Mouse (Mus musculus) kidney, adult 9 months (tissue): ENCODE measurements around the gene Ube2e1.
"Not testable (repeated sequence)": the region's sequence is repeated elsewhere in the genome, so short reads cannot be mapped to it uniquely, and the experiment has no call there.

Experiments
- DNase-seq: peaks from one replicate; pipeline ENCODE4 v3.0.0; 2022

The Ube2e1 gene

DNA sequence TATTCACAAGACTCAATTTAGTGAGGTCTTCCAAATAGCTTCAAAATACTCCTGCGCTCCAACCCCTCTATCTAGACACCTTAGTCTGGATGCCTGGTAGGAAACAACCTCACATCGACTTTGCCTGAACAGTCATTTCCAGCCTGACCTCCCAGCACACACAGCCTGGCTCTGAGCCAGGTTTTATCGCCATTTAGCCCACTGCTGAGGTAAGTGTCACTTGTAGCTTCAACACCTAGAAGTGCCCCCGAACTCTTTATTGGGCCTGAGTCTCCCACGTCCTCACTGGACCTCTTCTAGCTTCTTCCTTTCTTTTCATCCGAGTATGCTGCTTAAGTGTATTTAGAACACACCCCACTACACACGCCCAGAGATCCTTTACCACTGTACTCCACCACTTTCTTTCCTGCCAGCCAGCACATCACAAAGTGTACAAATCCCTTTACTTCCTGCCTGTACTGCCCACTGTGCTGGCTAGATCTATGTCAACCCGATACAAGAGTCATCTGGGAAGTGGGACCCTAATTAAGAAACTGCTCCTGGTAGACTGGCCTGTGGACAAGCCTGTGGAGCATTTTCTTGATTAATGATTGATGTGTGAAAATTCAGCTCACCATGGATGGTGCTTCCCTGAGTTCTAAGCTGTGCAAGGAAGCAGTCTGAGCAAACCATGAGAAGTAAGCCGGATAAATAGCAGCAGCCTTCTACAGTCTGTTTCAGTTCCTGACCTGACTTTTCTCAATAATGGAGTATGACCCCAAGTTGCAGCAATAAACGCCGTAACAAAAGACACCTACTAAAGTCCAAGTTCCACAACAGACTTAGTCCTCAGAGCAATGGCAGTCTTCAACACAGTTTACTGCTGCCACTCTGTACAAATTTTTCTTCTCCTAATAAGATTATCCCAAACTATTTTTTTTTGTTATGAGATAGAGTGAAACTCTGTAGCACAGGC is 13.9 kb downstream of the Ube2e1 start:
- no peak for DNase-seq

DNA sequence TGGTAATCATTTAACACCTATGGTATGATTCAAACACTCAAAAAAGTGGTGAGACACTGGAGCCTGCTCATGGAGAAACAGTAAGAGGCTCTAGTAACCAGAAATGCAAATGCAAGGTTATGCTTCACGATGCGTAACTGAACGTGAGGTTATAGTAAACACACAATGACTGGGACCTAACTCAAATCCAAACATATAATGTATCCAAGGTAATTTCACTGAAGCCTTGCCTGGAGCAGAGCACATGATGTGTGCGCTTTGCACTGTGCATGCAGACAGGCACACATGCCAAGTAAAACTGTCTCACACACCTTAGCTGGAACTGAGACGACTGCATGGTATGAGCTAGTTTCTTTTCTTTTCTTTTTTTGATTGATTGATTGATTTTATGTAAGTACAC is 27.5 kb downstream of the Ube2e1 start:
- no peak for DNase-seq

DNA sequence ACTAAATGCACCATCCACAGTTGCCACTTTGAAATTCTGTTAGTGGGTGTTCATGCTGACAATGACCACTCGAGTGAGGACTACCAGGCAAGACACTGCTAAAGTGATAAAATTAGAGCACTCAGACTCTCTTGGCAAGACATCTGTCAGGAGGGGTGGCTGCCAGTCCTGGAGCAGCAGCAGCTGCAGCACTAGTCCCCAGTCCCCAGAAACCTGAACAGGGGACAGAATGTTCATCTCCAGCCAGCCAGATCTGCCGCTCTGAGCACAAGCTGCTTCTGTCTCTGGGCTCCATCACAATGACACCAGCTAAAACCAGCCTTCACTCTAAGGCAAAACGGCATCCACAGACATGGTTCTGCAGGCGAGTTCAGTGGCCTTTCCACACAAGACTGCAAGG is 28.4 kb downstream of the Ube2e1 start:
- DNase-seq: no peak

DNA sequence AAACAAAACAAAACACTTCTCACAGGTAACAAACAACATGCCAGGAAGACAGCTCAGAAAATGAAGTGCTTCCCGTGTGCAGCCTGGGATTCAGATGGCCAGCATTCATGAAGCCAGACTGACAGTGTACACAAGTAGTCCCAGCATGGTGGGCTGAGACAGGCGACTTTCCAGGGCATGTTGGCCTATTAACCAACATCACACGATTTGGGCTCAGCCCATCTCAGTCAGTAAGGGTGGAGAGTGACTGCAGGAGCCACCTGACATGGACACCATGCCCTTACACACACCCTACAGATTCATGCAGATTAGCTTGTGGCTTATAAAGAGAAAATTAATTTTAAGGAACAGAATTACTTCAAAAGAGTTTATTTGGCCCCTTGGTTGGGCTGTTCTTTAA is 28.9 kb downstream of the Ube2e1 start:
- no peak for DNase-seq

DNA sequence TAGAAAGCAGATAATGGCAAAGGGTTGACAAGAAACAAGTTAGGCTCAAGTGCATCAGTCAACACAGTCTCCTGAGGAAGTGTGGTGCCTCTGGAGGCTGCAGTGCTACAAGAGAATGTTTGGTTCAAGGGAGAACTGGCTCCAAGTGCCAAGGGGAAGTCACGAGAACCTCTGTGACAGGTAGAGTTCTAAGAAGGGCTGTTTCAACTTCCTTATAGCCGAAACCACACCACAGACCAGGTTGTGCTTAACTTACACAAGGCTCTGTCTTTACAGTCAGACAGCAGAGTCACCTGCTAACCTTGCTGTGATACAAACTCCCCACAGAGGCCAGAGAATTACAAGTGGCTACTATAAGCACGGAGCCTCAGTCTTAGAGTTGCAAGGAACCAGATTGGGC is 30.1 kb downstream of the Ube2e1 start:
- no peak for DNase-seq

DNA sequence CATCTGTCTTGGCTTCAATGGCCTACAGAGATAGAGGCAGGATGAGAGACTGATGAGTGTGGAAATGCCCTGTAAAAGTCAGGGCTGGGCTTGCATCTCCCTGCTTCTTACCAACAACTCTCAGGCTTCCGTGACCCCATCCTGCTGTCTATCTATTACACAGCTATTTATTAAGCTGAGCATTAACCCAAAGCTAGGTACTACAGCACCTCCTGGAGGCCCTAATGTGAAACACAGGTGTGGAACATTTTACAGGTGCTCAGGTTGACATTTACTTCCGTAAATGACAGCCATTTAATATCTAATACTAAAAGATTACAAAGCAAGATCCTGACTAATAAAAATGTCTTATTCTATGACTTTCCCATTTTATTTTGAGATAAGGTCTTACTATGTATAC is 31.0 kb downstream of the Ube2e1 start:
- DNase-seq: peak; percentile 43

DNA sequence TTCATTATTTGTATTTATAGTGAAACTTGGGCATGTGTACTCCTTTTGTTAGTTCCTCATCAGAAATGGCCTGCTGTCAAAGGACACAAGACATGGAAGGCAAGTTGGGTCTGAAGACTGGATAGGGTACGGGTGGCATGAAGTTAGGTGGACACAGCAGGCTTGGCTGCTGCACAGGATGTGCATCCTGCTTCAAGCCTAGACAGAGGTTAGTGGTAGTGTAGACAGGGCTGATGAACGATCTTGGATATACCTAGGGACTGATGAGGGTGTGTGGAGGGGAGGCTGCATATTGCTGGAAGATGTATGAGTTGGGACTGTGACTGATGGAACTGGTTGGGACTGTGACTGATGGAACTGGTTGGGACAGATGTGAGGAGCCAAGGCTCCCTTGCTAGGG is 32.8 kb downstream of the Ube2e1 start:
- DNase-seq: no peak

DNA sequence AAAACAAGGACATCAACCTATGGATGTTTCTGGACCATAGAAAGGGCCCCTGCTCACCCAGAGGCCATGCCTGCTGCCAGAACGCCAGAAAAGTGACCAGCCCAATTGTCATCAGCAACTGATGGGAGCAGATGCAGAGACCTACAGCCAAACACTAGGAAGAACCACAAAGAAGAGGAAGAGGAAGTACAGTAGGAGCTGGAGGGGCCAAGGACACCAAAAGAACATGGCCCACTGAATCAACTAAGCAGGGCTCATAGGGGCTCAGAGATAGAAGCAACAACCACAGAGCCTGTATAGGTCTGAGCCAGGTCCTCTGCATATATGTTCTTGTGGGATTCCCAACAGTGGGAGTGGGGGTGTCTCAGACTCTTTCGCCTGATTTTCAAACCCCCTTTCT is 34.2 kb downstream of the Ube2e1 start:
- DNase-seq: no peak

DNA sequence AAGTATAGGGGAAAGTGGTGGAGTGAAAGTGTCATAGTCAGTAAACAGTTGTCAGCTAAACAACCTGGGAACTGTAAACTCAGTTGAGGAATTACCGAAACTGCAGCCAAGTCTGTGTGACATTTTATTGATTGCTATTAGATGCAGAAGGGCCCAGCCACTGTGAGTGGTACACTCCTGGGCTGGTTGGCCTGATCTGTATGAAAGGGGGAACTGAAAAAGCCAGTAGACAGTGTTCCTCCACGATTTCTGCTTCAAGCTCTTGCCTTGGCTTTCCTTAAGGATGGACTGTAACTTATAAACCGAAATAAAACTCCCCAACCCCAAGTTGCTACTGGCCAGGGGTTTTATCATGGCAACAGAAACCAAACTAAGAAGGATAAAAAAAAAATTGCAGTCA is 39.1 kb downstream of the Ube2e1 start:
- DNase-seq: no peak

DNA sequence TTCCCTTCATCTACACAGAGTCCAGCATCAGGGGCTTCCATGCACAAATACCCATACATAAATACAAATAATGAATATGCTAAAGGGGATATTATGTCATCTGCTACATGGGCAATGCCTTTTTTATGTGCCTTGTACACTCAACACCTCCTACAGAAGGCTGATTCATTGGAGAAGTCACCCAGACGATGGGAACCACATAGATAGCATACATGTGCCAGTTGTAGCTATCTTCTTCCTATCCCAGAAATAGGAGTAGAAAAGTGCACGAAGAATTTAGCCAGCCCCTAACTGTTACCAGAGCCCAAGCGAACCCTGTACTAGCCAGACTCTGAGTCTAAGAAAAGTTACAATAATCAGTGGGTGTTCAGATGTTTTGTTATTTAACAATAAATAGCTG is 39.5 kb downstream of the Ube2e1 start:
- DNase-seq: no peak

DNA sequence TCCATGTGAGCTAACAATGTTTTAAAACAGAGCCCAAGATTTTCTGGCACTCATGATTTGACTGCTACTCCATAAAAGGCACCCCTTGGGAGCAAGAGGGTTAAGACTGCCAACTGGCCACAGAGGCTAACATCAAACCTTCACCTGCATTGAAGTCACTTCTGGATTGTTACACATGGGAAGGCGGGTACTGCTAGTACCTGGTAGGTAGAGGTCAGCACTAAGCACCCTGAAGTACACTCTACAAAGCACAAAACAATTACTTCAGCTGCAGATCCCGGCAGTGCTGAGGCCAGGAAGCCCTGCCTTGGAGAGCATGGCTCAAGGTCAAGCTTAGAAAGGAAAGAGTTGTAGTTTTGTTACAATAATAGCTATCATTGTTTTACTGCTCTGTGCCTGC is 44.3 kb downstream of the Ube2e1 start:
- no peak for DNase-seq

DNA sequence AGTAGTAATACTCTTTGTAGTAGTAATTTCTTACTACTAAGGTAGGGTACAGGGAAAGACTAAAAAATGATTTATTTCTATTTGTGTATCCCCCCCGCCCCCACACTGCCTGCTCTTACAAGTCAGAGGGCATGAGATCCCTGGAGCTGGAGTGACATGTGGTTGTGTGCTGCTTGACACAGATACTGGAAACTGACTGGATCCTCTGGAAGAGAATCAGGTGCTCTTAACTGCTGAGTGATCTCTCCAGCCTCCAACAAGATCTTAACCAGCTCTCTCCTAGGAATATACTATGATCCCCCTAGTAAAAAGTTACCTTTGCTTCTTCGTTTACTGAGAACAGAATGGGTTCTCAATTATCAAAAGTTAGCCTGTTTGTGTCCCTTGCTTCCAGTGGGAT is 45.2 kb downstream of the Ube2e1 start:
- DNase-seq: no peak

DNA sequence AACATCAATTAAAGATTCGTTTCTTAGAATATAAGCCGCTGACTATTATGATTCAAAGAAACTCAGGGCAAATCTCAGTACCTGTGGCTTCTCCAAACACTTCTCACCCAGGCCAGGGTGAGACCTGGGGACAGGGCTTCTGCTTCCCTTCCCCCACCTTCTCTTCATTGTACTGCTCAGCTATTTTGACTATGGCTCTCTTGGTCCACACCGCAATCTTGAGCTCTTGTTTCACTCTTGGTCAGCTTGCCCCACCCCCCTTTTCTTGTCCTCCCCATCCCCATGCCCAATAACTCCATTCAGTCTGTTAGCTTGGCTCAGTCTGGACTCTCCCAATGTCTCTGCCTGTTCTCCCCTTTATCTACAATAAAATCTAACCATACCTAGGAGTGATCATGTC is 46.2 kb downstream of the Ube2e1 start:
- DNase-seq: no peak

DNA sequence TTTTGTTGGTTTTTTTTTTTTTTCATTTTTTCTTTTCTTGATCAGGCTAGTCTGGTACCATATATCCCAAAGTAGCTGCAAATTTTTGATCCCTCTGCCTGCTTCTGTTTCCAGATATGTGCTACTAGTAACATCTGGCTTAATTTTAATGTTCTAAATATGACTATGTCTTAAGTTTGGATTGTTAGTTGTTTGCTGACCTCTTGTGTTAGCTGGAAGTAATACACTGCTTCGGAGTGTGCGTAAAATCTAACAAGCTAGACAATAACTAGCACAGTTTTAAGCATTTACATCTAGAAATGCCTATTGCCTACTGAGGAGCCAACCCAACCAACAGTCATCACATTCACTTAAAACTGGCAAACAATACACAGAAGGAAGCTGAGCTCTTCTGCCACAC is 47.1 kb downstream of the Ube2e1 start:
- DNase-seq: peak; percentile 51

DNA sequence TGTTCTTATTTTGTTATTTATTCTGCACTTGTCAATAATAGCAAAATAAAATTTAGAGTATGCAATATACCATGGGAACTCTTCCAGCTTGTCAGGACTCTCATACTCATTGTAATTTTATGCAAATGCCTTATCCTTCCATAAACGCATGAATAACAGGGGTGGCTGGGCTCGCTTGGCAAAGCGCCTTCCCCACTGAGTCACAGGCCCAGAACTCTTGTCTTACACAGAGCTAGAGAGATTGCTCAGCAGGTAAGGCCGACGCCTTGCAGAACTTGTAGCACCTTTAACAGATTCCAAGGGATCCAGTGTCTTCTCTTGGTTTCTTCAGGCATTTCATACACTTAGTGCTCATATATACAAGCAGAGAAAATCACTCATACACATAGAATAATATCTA is 51.3 kb downstream of the Ube2e1 start:
- DNase-seq: no peak

DNA sequence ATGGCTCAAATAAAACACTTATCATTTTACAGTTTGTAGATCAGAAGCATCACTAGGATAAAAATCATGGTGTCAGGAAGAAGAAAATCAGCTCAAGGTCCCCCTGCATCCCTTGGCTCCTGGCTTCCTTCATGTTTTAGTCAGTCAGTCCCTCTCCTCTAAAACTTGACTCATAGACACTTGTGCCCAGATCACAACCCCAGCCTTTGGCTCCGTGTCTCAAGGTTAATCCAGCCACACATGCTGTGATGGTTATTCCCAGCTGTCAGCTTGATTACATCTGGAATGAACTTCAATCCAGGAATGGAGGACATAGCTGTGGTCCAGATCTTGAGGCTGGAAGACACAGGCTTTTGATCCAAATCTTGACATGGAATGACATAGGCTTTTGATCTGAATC is 57.1 kb downstream of the Ube2e1 start:
- DNase-seq: no peak

DNA sequence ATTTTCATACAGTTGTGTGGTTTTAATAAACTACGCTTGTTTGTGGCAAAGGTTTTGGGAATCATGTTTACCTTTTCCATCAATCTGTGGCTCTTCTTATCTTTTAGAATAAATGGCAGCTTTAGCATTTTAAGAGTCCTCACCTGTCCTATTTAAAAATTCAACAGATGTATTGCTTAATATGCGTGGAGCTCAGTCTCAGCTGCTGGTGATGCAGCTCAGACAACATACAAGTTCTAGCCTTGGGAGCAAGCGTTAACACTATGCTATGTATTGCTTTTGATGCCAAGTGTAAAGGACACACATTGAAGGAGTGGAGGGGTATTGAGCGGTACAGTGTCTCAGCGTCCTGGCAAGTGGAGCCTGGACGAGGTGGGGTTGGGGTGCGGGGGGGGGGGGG is 60.0 kb downstream of the Ube2e1 start:
- no peak for DNase-seq

DNA sequence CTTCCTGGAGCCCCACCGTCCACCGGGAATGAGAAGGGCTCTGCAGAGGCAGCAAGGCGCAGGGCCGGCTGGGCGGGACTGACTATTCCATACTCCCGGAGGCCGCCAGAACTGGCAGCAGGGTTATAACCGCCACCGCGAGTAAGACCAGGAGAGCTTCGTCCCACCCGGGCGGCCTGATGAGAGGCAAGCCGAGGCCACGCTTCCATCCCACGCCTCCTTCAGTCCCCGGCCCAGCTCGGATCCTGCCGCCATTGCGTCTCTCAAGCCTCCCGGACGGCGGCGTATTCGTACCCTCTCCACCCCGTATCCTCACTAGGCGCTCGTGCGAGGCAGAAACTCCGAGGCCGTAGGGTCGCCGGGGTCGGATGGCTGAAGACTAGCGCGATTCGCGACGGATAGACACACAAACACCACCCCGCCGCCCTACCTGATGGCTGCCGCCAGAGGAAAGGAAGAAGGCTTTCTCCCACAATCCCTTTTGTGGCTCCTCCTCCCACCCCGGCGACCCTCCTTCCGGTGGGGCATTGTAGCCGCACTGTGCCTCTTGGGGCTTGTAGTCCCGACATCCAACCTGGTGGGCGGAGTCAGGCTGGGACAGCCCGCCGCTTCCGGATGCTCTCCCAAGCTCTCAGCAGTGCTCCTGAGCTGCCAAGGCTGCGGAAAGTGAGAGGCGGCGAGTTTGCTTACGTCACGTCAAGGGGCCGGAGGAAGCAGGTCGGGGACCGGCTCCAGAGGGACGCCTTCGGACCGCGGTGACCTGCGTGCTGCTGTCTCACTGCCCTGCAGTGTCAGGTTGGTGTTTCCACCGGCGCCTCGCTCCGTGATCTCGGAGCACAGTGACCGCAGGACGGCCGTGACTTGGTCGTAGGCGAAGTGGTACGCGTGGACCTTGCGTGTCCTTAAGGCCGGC is 60.9 kb downstream of the Ube2e1 start, which contains the start of the genes Nkiras1 and Rpl15:
Gene Nkiras1 (plus strand): TSS at position 608 of the 913 bp plus-strand sequence.
Gene Rpl15 (minus strand): TSS at position 863 of the 913 bp plus-strand sequence.
- peak; percentile 99 for DNase-seq

DNA sequence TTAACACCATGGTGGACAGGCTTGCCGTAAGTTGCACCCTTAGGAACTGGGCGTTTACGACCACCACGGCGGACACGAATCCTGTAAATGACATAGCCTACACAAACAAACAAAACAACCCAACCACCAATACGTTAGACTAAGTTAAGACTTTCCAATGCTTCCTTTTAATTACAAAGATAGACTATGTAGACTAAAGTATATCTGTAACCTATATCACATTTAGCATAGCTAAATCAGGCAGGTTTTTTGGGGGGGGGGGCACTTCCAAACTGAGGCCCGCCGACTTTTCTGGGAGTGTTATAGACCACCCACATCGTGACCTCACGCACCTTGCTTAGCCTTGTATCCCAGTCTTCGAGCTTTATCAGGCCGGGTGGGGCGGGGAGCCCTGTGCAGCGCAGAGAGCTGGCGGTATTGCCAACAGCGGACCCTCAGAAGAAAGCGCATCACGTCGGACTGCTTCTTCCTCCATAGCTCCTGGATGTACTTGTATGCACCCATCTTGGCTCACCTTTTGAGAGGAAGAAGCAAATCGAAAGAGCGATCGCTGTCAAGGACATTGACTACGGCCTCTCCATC is 61.6 kb downstream of the Ube2e1 start:
- not testable (repeated sequence) for DNase-seq

DNA sequence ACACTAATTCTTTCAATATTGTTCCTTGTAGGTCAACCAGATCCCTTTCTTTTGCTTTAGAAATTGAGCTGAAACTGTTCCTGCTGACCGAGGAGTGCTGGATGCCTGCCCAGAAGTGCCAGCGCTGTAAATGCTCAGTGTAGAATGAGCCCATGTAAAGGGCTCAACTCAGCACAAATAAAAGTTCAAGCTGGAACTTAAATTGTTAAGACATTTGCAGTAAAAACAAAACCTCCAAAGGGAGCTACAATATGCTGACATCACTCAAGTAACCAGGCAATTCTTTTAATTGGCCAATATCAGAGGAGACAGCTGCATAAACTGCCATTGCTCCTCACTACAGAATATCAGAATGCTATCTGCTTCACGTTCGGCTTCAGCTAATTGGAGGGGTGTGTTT is 68.2 kb downstream of the Ube2e1 start:
- DNase-seq: peak; percentile 28

DNA sequence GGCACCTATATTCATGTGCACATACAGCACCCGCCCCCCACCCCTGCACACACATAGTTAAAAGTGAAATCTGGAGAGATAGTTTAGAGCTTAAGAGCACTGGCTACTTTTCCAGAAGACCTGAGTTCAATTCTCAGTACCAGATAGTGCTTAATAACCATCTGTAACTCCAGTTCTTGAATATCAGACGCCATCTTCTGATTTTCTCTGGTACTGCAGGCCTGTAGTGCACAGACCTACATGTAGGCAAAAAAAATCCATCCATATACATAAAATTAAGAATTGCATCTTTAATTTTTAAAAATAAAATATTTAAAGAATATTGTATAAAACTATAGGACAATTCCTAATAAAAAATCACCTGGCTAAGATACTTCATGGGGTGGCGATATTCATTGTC is 70.5 kb downstream of the Ube2e1 start:
- DNase-seq: no peak

DNA sequence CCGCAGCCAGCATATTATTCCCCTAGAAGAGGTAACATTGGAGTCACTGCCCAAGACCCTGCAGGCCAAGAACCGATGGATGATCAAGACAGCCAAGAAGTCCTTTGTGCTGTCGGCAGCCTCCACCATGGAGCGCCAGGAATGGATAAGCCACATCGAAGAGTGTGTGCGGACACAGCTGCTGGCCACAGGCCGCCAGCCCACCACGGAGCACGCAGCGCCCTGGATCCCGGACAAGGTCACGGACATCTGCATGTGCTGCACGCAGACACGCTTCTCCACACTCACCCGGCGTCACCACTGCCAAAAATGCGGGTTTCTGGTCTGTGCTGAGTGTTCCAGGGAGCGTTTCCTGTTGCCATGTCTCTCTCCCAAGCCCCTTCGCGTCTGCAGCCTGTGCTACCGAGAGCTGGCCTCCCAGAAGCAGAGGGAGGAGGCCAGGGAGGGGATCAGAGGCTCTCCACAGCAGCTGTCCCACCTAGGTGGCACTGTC is 89.0 kb downstream of the Ube2e1 start:
- DNase-seq: no peak

DNA sequence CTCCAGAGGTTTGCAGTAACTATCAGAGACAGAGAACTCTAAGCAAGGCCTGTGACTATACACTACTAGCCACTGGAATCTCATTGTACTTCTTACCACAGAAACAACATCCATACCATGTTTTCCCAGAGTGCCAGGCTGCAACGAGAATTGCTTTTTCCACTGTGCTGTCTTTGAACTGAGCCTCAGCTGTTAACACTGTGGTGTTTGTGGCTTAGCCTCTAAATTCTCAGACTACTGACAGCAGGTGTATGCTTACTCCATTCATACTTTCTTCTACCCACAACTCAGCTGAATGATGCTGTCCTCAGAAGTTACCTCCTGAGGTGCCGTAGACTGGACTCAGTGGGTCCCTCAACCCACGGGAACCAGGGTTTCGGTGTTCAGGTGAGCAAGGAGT is 89.9 kb downstream of the Ube2e1 start:
- no peak for DNase-seq
